Mouse (Mus musculus) CH12.LX (cell line): ENCODE data around the gene Phf5a. TPM values are rescaled to one million over a fixed set of nuclear protein-coding genes. Genes with fewer than 3 reads are reported as not detected.

Experiments used
- DNase-seq: peaks from one replicate; pipeline ENCODE4 v3.0.0-alpha.2; 2013; ENCODE audit errors: extremely low read depth
- H3K27ac ChIP-seq: 2 replicates; pipeline ENCODE4 v1.5.1; 2012; ENCODE audit warnings: low read depth, mild to moderate bottlenecking, control low read depth, moderate library complexity; ENCODE audit not compliant: insufficient read depth
- H3K27me3 ChIP-seq: replicated peaks from 2 replicates; pipeline ENCODE3; 2012; ENCODE audit warnings: inconsistent platforms
- H3K36me3 ChIP-seq, 2 experiments: replicated peaks in 1 of 2; 2 replicates each; pipeline versions ENCODE3 to v1.6.1; 2012; ENCODE audit warnings: inconsistent platforms in 1 of 2, low read length in 1 of 2, mild to moderate bottlenecking in 1 of 2, mixed read lengths in 1 of 2, moderate library complexity in 1 of 2; ENCODE audit not compliant: control insufficient read depth in 1 of 2, insufficient read depth in 1 of 2
- H3K4me1 ChIP-seq, 2 experiments: 2 replicates each; pipeline ENCODE4 v1.6.1; 2012; ENCODE audit warnings: inconsistent platforms in 1 of 2, moderate library complexity in 1 of 2; ENCODE audit not compliant: insufficient read depth in 2 of 2, control insufficient read depth in 1 of 2
- H3K4me2 ChIP-seq: 2 replicates; pipeline ENCODE4 v1.6.1; 2012; ENCODE audit warnings: low read depth, mild to moderate bottlenecking, control low read depth; ENCODE audit not compliant: poor library complexity, insufficient read depth, severe bottlenecking
- H3K4me3 ChIP-seq, 3 experiments: fragments of 150-350 bp in 1 of 3; sonication (generic) in 1 of 3; replicated peaks in 1 of 3; 2 replicates each; pipeline versions ENCODE3 to v1.5.1; 2011 to 2012; ENCODE audit warnings: low read depth in 2 of 3, low read length in 2 of 3, mild to moderate bottlenecking in 2 of 3, moderate library complexity in 2 of 3, control low read depth in 1 of 3, improper control_type of control experiment in 1 of 3, inconsistent platforms in 1 of 3, mixed read lengths in 1 of 3; ENCODE audit not compliant: poor library complexity in 1 of 3
- H3K79me2 ChIP-seq: replicated peaks from 2 replicates; pipeline ENCODE4 v1.6.1; 2012; ENCODE audit warnings: mild to moderate bottlenecking, moderate library complexity; ENCODE audit not compliant: control insufficient read depth, poor library complexity, insufficient read depth, severe bottlenecking; ENCODE audit errors: extremely low read depth
- H3K9ac ChIP-seq: 2 replicates; pipeline ENCODE4 v1.6.1; 2012; ENCODE audit warnings: low read depth, mild to moderate bottlenecking, control low read depth, moderate library complexity; ENCODE audit not compliant: insufficient read depth
- H3K9me3 ChIP-seq: replicated peaks from 2 replicates; pipeline ENCODE3; 2012; ENCODE audit warnings: low read length, inconsistent platforms, mixed read lengths
- CHD1 ChIP-seq: IDR thresholded peaks from 2 replicates; pipeline ENCODE4 v1.6.1; 2012; ENCODE audit warnings: low read depth, low read length, improper control_type of control experiment, inconsistent platforms
- EP300 ChIP-seq: IDR thresholded peaks from 2 replicates; pipeline ENCODE4 v1.6.1; 2011; ENCODE audit warnings: low read length, improper control_type of control experiment
- HCFC1 ChIP-seq: IDR thresholded peaks from 2 replicates; pipeline ENCODE4 v1.6.1; 2012; ENCODE audit warnings: low read depth, mild to moderate bottlenecking, inconsistent platforms, low read length, improper control_type of control experiment
- JUND ChIP-seq: conservative IDR thresholded peaks from 2 replicates; pipeline ENCODE4 v1.6.1; 2011; ENCODE audit warnings: low read depth, low read length, improper control_type of control experiment
- KAT2A ChIP-seq: IDR thresholded peaks from 2 replicates; pipeline ENCODE4 v1.6.1; 2012; ENCODE audit warnings: low read length, improper control_type of control experiment, inconsistent platforms; ENCODE audit not compliant: insufficient replicate concordance
- MAFK ChIP-seq: IDR thresholded peaks from 2 replicates; pipeline ENCODE4 v1.6.1; 2011; ENCODE audit warnings: low read length, improper control_type of control experiment; ENCODE audit not compliant: insufficient replicate concordance
- MXI1 ChIP-seq: IDR thresholded peaks from 2 replicates; pipeline ENCODE4 v1.6.1; 2011; ENCODE audit warnings: mild to moderate bottlenecking, low read depth, low read length, improper control_type of control experiment
- MYC ChIP-seq: IDR thresholded peaks from 2 replicates; pipeline ENCODE4 v1.6.1; 2011; ENCODE audit warnings: low read depth, mild to moderate bottlenecking, improper control_type of control experiment, low read length
- NELFE ChIP-seq: IDR thresholded peaks from 2 replicates; pipeline ENCODE4 v1.6.1; 2011; ENCODE audit warnings: low read depth, low read length, improper control_type of control experiment
- NRF1 ChIP-seq: IDR thresholded peaks from 2 replicates; pipeline ENCODE4 v1.6.1; 2014; ENCODE audit warnings: low read depth, mild to moderate bottlenecking, inconsistent platforms, low read length, improper control_type of control experiment, moderate library complexity
- POLR2A ChIP-seq: IDR thresholded peaks from 2 replicates; pipeline ENCODE4 v1.6.1; 2011; ENCODE audit warnings: low read depth, mild to moderate bottlenecking, improper control_type of control experiment, low read length
- POLR2AphosphoS2 ChIP-seq: IDR thresholded peaks from 2 replicates; pipeline ENCODE4 v1.6.1; 2011; ENCODE audit warnings: low read depth, low read length, improper control_type of control experiment
- SMC3 ChIP-seq: IDR thresholded peaks from 2 replicates; pipeline ENCODE4 v1.6.1; 2011; ENCODE audit warnings: low read depth, low read length, improper control_type of control experiment
- TBP ChIP-seq: conservative IDR thresholded peaks from 2 replicates; pipeline ENCODE4 v1.6.1; 2011; ENCODE audit warnings: low read depth, low read length, improper control_type of control experiment
- TCF12 ChIP-seq: IDR thresholded peaks from 2 replicates; pipeline ENCODE4 v1.6.1; 2014; ENCODE audit warnings: low read depth, mild to moderate bottlenecking, inconsistent platforms, low read length, improper control_type of control experiment
- UBTF ChIP-seq: IDR thresholded peaks from 2 replicates; pipeline ENCODE4 v1.6.1; 2012; ENCODE audit warnings: low read depth, mild to moderate bottlenecking, inconsistent platforms, low read length, improper control_type of control experiment, moderate library complexity
- USF1 ChIP-seq: IDR thresholded peaks from 2 replicates; pipeline ENCODE4 v1.6.1; 2014; ENCODE audit warnings: low read depth, mild to moderate bottlenecking, inconsistent platforms, low read length, improper control_type of control experiment
- USF2 ChIP-seq: conservative IDR thresholded peaks from 2 replicates; pipeline ENCODE4 v1.6.1; 2011; ENCODE audit warnings: low read depth, low read length, improper control_type of control experiment
- ZC3H11A ChIP-seq: IDR thresholded peaks from 2 replicates; pipeline ENCODE4 v1.6.1; 2012; ENCODE audit warnings: low read depth, mild to moderate bottlenecking, inconsistent platforms, low read length, improper control_type of control experiment
- ZKSCAN1 ChIP-seq: IDR thresholded peaks from 2 replicates; pipeline ENCODE4 v1.6.1; 2012; ENCODE audit warnings: low read depth, inconsistent platforms, low read length, improper control_type of control experiment, borderline replicate concordance
- dilution Hi-C: fragments of 300-500 bp; cut with MboI; formaldehyde crosslinking; loops from 2 replicates; pipeline ENCODE4 v1.14.3; 2020; ENCODE audit warnings: low sequenced_read_pairs; ENCODE audit not compliant: extremely low pct_unique_long_range_greater_than_20kb, extremely low pct_ligation_motif_present
- in situ Hi-C: fragments of 300-500 bp; cut with MboI; formaldehyde crosslinking; loops from 3 replicates; pipeline ENCODE4 v1.14.3; 2019; ENCODE audit warnings: low sequenced_read_pairs, low pct_ligation_motif_present, low pct_unique_long_range_greater_than_20kb, mixed read lengths
- polyA plus RNA-seq: library from polyadenylated mRNA; unstranded; fragments of >175 nt; gene quantifications from 2 replicates; pipeline ENCODE4 v1.2.1, GENCODE M21; 2012; ENCODE audit warnings: low read depth; ENCODE audit not compliant: insufficient read length
- total RNA-seq, 2 experiments: library from RNA; depleted of rRNA; stranded (reverse); fragments of 300-350 nt in 1 of 2; fragments of >200 nt in 1 of 2; gene quantifications; 2 replicates each; pipeline ENCODE4 v1.2.3; 2012 to 2014

The Phf5a gene
- total and polyA plus RNA-seq, 3 experiments: 86.3 to 177 (median 116) TPM

- Histone ChIP-seq H3K9ac (no peak overlapping the region), H3K4me1 (peaks cover 4 to 10% of the 10 kb centered on the region in 2 experiments; a peak in 1 of 4 replicates), H3K9me3 (no peaks in the 10 kb centered on the region), H3K79me2 (no peaks in the 10 kb centered on the region), H3K27me3 (no peaks in the 10 kb centered on the region), H3K4me3 (no peak overlapping the region), H3K36me3 (peaks cover 60 to 97% of the 10 kb centered on the region in 2 experiments), H3K27ac (no peak overlapping the region), H3K4me2 (no peak overlapping the region)
- DNase-seq: no peak
- TF ChIP-seq EP300 (no peak), SMC3 (no peak), TCF12 (no peak), USF2 (no peak), USF1 (no peak), MXI1 (no peak), NELFE (no peak), MAFK (no peak), HCFC1 (no peak), JUND (no peak), TBP (no peak), MYC (no peak), UBTF (no peak)
- in situ Hi-C loops: loop anchor here (25.0 kb wide), 1 partner anchor 205 kb away; no protein-coding TSS in a partner anchor
- dilution Hi-C loops: no loop called here
Observed at GRCm38 (mm10) chr15:81917201-81917600, 45.5 kb upstream of the Phf5a start.

- no peak for DNase-seq
- dilution Hi-C loops: no loop called here
- Histone ChIP-seq H3K4me2 (no peak overlapping the region), H3K9me3 (no peaks in the 10 kb centered on the region), H3K9ac (no peak overlapping the region), H3K27ac (no peak overlapping the region), H3K4me3 (no peak overlapping the region), H3K27me3 (no peaks in the 10 kb centered on the region), H3K4me1 (no peaks in the 10 kb centered on the region), H3K79me2 (no peaks in the 10 kb centered on the region), H3K36me3 (peaks cover 64 to 95% of the 10 kb centered on the region in 2 experiments)
- in situ Hi-C loops: loop anchor here (25.0 kb wide), 1 partner anchor 203 kb away; no protein-coding TSS in a partner anchor
- TF ChIP-seq USF1: no peak
- TF ChIP-seq ZC3H11A: no peak
- no peak; the same call in 1 of the 2 replicates for TF ChIP-seq POLR2AphosphoS2
- TF ChIP-seq SMC3: no peak
- no peak for TF ChIP-seq ZKSCAN1
- TF ChIP-seq JUND: no peak
- TF ChIP-seq CHD1: no peak
- no peak; the same call in 1 of the 2 replicates for TF ChIP-seq POLR2A
- TF ChIP-seq KAT2A: no peak
- no peak for TF ChIP-seq MYC
- TF ChIP-seq NRF1: no peak
Observed at GRCm38 (mm10) chr15:81915663-81916062, 44.0 kb upstream of the Phf5a start.
